Mouse (Mus musculus) myocyte (in vitro differentiated cells): Measurements from ENCODE around the gene Rere. TPM values are rescaled to one million over a fixed set of nuclear protein-coding genes. Genes with fewer than 3 reads are reported as not detected.

ENCODE experiments used
- H3K27me3 ChIP-seq: one replicate; pipeline ENCODE4 v1.6.1; 2011; ENCODE audit not compliant: control insufficient read depth, insufficient read depth, insufficient read length
- H3K36me3 ChIP-seq: one replicate; pipeline ENCODE4 v1.6.1; 2011; ENCODE audit not compliant: control insufficient read depth, insufficient read depth
- H3K4me2 ChIP-seq: one replicate; pipeline ENCODE4 v1.6.1; 2011; ENCODE audit warnings: low read depth, control low read depth
- H3K4me3 ChIP-seq: one replicate; pipeline ENCODE4 v1.5.1; 2011; ENCODE audit warnings: mild to moderate bottlenecking, control low read depth, moderate library complexity
- H3K79me2 ChIP-seq: one replicate; pipeline ENCODE4 v1.6.1; 2011; ENCODE audit not compliant: control insufficient read depth, insufficient read depth
- H3ac ChIP-seq: one replicate; pipeline ENCODE4 v1.6.1; 2011; ENCODE audit not compliant: control insufficient read depth, insufficient read length
- CEBPB ChIP-seq: IDR thresholded peaks from 2 replicates; pipeline ENCODE4 v1.6.1; 2011; ENCODE audit warnings: mild to moderate bottlenecking, moderate library complexity; ENCODE audit not compliant: poor library complexity, insufficient read depth, severe bottlenecking
- E2F4 ChIP-seq: IDR thresholded peaks from one replicate; pipeline ENCODE4 v1.6.1; 2011; ENCODE audit warnings: mild to moderate bottlenecking, control low read depth, moderate library complexity; ENCODE audit not compliant: insufficient read depth
- MAX ChIP-seq: IDR thresholded peaks from one replicate; pipeline ENCODE4 v1.6.1; 2011; ENCODE audit warnings: low read depth, mild to moderate bottlenecking, control low read depth
- MYOD1 ChIP-seq, 3 experiments: IDR thresholded peaks; one replicate each; pipeline ENCODE4 v1.6.1; 2011; ENCODE audit warnings: control low read depth in 2 of 3, low read depth in 2 of 3, mild to moderate bottlenecking in 2 of 3, moderate library complexity in 1 of 3; ENCODE audit not compliant: insufficient read length in 2 of 3, control insufficient read depth in 1 of 3
- MYOG ChIP-seq, 3 experiments: IDR thresholded peaks; one replicate each; pipeline ENCODE4 v1.6.1; 2011; ENCODE audit warnings: control low read depth in 2 of 3, low read depth in 2 of 3, mild to moderate bottlenecking in 2 of 3; ENCODE audit not compliant: insufficient read length in 2 of 3, control insufficient read depth in 1 of 3, insufficient read depth in 1 of 3
- POLR2A ChIP-seq: IDR thresholded peaks from one replicate; pipeline ENCODE4 v1.6.1; 2011; ENCODE audit warnings: low read depth, mild to moderate bottlenecking, control low read depth, moderate library complexity; ENCODE audit not compliant: insufficient read length
- POLR2AphosphoS2 ChIP-seq: IDR thresholded peaks from one replicate; pipeline ENCODE4 v1.6.1; 2011; ENCODE audit warnings: low read depth, control low read depth; ENCODE audit not compliant: insufficient read length
- REST ChIP-seq: IDR thresholded peaks from one replicate; pipeline ENCODE4 v1.6.1; 2011; ENCODE audit warnings: mild to moderate bottlenecking, control low read depth, moderate library complexity; ENCODE audit not compliant: insufficient read depth, insufficient read length
- SRF ChIP-seq: IDR thresholded peaks from one replicate; pipeline ENCODE4 v1.6.1; 2011; ENCODE audit warnings: low read depth; ENCODE audit not compliant: control insufficient read depth, insufficient read length
- TCF12 ChIP-seq: IDR thresholded peaks from one replicate; pipeline ENCODE4 v1.6.1; 2011; ENCODE audit warnings: mild to moderate bottlenecking, control low read depth; ENCODE audit not compliant: poor library complexity, insufficient read depth, severe bottlenecking
- TCF3 ChIP-seq: IDR thresholded peaks from one replicate; pipeline ENCODE4 v1.6.1; 2011; ENCODE audit warnings: low read depth, control low read depth; ENCODE audit not compliant: insufficient read length
- USF1 ChIP-seq: IDR thresholded peaks from one replicate; pipeline ENCODE4 v1.6.1; 2011; ENCODE audit warnings: low read depth, mild to moderate bottlenecking, control low read depth, moderate library complexity
- polyA plus RNA-seq: library from polyadenylated mRNA; unstranded; fragments of >200 nt; fragmentation: generic; extraction: Trizol; gene quantifications from one replicate; pipeline ENCODE4 v1.2.1, GENCODE M21; 2012; ENCODE audit warnings: missing spikeins

Gene Rere
- polyA plus RNA-seq, 1 experiment = 34.0 TPM

GRCm38 (mm10) chr4:150454571-150455306 lies 173.3 kb downstream of the Rere start:
- Histone ChIP-seq H3ac (no peak overlapping the region), H3K4me2 (no peak overlapping the region), H3K27me3 (no peaks in the 10 kb centered on the region), H3K36me3 (no peaks in the 10 kb centered on the region), H3K4me3 (no peak overlapping the region), H3K79me2 (peaks cover 73% of the 10 kb centered on the region)
- TF ChIP-seq SRF (no peak), E2F4 (no peak), MYOG (IDR thresholded peaks at IDR 0.05; ENCODE audit: control insufficient read depth in 1 of 3, insufficient read depth in 1 of 3, insufficient read length in 2 of 3, low read depth in 2 of 3) (no peak), USF1 (no peak), POLR2A (no peak), REST (no peak), TCF12 (no peak)

GRCm38 (mm10) chr4:150455750-150456149 lies 174.3 kb downstream of the Rere start:
- Histone ChIP-seq H3K4me2 (no peak overlapping the region), H3ac (no peak overlapping the region), H3K79me2 (peaks cover 76% of the 10 kb centered on the region), H3K4me3 (no peak overlapping the region), H3K27me3 (no peaks in the 10 kb centered on the region), H3K36me3 (no peaks in the 10 kb centered on the region)
- no peak for TF ChIP-seq MYOG (IDR thresholded peaks at IDR 0.05; ENCODE audit: control insufficient read depth in 1 of 3, insufficient read depth in 1 of 3, insufficient read length in 2 of 3, low read depth in 2 of 3)

GRCm38 (mm10) chr4:150456452-150456851 lies 175.0 kb downstream of the Rere start:
- no peak overlapping the region for H3K4me2 ChIP-seq
- TF ChIP-seq POLR2AphosphoS2 = no peak
- no peak for TF ChIP-seq MYOD1 (IDR thresholded peaks at IDR 0.05; ENCODE audit: control insufficient read depth in 1 of 3, insufficient read length in 2 of 3, low read depth in 2 of 3)
- no peak for TF ChIP-seq CEBPB
- TF ChIP-seq MAX = no peak
- TF ChIP-seq E2F4 = no peak
- TF ChIP-seq USF1 = no peak
- H3K36me3 ChIP-seq = no peaks in the 10 kb centered on the region
- H3ac ChIP-seq = no peak overlapping the region
- no peak overlapping the region for H3K4me3 ChIP-seq
- peaks cover 69% of the 10 kb centered on the region for H3K79me2 ChIP-seq
- no peaks in the 10 kb centered on the region for H3K27me3 ChIP-seq

- no peak for TF ChIP-seq TCF3
- TF ChIP-seq CEBPB = no peak
- no peak for TF ChIP-seq MYOG (IDR thresholded peaks at IDR 0.05; ENCODE audit: control insufficient read depth in 1 of 3, insufficient read depth in 1 of 3, insufficient read length in 2 of 3, low read depth in 2 of 3)
- no peak for TF ChIP-seq MAX
- no peak for TF ChIP-seq POLR2A
- no peak for TF ChIP-seq SRF
- no peak for TF ChIP-seq POLR2AphosphoS2
- TF ChIP-seq TCF12 = no peak
- TF ChIP-seq USF1 = no peak
- TF ChIP-seq MYOD1 (IDR thresholded peaks at IDR 0.05; ENCODE audit: control insufficient read depth in 1 of 3, insufficient read length in 2 of 3, low read depth in 2 of 3) = no peak
- TF ChIP-seq REST = no peak
- TF ChIP-seq E2F4 = no peak
Measured at GRCm38 (mm10) chr4:150456886-150457285, 175.4 kb downstream of the Rere start.

GRCm38 (mm10) chr4:150457353-150457752 lies 175.9 kb downstream of the Rere start:
- Histone ChIP-seq H3K36me3 (no peaks in the 10 kb centered on the region), H3K27me3 (no peaks in the 10 kb centered on the region), H3K4me2 (no peak overlapping the region), H3K4me3 (no peak overlapping the region), H3K79me2 (peaks cover 63% of the 10 kb centered on the region), H3ac (no peak overlapping the region)
- TF ChIP-seq REST (no peak), MAX (no peak), TCF12 (no peak), MYOD1 (IDR thresholded peaks at IDR 0.05; ENCODE audit: control insufficient read depth in 1 of 3, insufficient read length in 2 of 3, low read depth in 2 of 3) (no peak), POLR2AphosphoS2 (no peak), E2F4 (no peak), SRF (no peak), CEBPB (no peak), USF1 (no peak), TCF3 (no peak), MYOG (IDR thresholded peaks at IDR 0.05; ENCODE audit: control insufficient read depth in 1 of 3, insufficient read depth in 1 of 3, insufficient read length in 2 of 3, low read depth in 2 of 3) (no peak), POLR2A (no peak)

More at GRCm38 (mm10) chr4:150456886-150457285, 175.4 kb downstream of the Rere start:
- Histone ChIP-seq H3ac (no peak overlapping the region), H3K36me3 (no peaks in the 10 kb centered on the region), H3K4me2 (no peak overlapping the region), H3K79me2 (peaks cover 65% of the 10 kb centered on the region), H3K4me3 (no peak overlapping the region), H3K27me3 (no peaks in the 10 kb centered on the region)
